Mouse (Mus musculus): ENCODE results near the gene Mttp. TPM values are rescaled to one million over a fixed set of nuclear protein-coding genes. Genes with fewer than 3 reads are reported as not detected.

The Mttp gene
- polyA plus RNA-seq, 1 experiment, result 7.4 TPM

- H3K27ac ChIP-seq (ENCODE audit: insufficient read depth, low read length), result no peak overlapping the region
- WGBS, result 47% methylated on average over 4 of the region's 4 CpGs
- H3K4me1 ChIP-seq (ENCODE audit: control insufficient read depth, insufficient read depth, low read length), result peaks cover 5% of the 10 kb centered on the region; the same call in 1 of the 2 replicates
- no peak for DNase-seq
- no peak overlapping the region for H3K4me3 ChIP-seq (replicated peaks; ENCODE audit: insufficient read depth, low read depth, low read length)
- TF ChIP-seq CTCF (IDR thresholded peaks at IDR 0.05; ENCODE audit: borderline replicate concordance, insufficient read depth, low read depth, low read length), result no peak
- TF ChIP-seq POLR2A (IDR thresholded peaks at IDR 0.05; ENCODE audit: borderline replicate concordance, insufficient read depth, low read length), result no peak
- H3K27me3 ChIP-seq (ENCODE audit: control insufficient read depth, insufficient read depth, low read length), result no peaks in the 10 kb centered on the region
Measured at GRCm38 (mm10) chr3:138058226-138058625, 86.5 kb downstream of the Mttp start.

- Histone ChIP-seq H3K4me1 (ENCODE audit: control insufficient read depth, insufficient read depth, low read length) (peaks cover 5% of the 10 kb centered on the region; the same call in 1 of the 2 replicates), H3K27me3 (ENCODE audit: control insufficient read depth, insufficient read depth, low read length) (no peaks in the 10 kb centered on the region), H3K4me3 (replicated peaks; ENCODE audit: insufficient read depth, low read depth, low read length) (no peak overlapping the region), H3K27ac (ENCODE audit: insufficient read depth, low read length) (no peak overlapping the region)
- WGBS, result 50% methylated on average over 7 of the region's 7 CpGs
- no peak for DNase-seq
- TF ChIP-seq POLR2A (IDR thresholded peaks at IDR 0.05; ENCODE audit: borderline replicate concordance, insufficient read depth, low read length) (no peak), CTCF (IDR thresholded peaks at IDR 0.05; ENCODE audit: borderline replicate concordance, insufficient read depth, low read depth, low read length) (no peak)
Measured at GRCm38 (mm10) chr3:138056976-138057375, 87.8 kb downstream of the Mttp start.

- H3K4me3 ChIP-seq (replicated peaks; ENCODE audit: insufficient read depth, low read depth, low read length), result no peak overlapping the region
- TF ChIP-seq CTCF (IDR thresholded peaks at IDR 0.05; ENCODE audit: borderline replicate concordance, insufficient read depth, low read depth, low read length) (no peak), POLR2A (IDR thresholded peaks at IDR 0.05; ENCODE audit: borderline replicate concordance, insufficient read depth, low read length) (no peak)
- 12% methylated on average over 4 of the region's 4 CpGs for WGBS
- H3K27me3 ChIP-seq (ENCODE audit: control insufficient read depth, insufficient read depth, low read length), result no peaks in the 10 kb centered on the region
- peaks cover 5% of the 10 kb centered on the region; the same call in 1 of the 2 replicates for H3K4me1 ChIP-seq (ENCODE audit: control insufficient read depth, insufficient read depth, low read length)
- peak; percentile 45 to 52 for DNase-seq
- no peak overlapping the region for H3K27ac ChIP-seq (ENCODE audit: insufficient read depth, low read length)
Measured at GRCm38 (mm10) chr3:138053969-138054368, 90.8 kb downstream of the Mttp start.

- 36% methylated on average over 3 of the region's 3 CpGs for WGBS
- Histone ChIP-seq H3K27me3 (ENCODE audit: control insufficient read depth, insufficient read depth, low read length) (no peaks in the 10 kb centered on the region), H3K4me3 (replicated peaks; ENCODE audit: insufficient read depth, low read depth, low read length) (no peak overlapping the region), H3K27ac (ENCODE audit: insufficient read depth, low read length) (no peak overlapping the region), H3K4me1 (ENCODE audit: control insufficient read depth, insufficient read depth, low read length) (peaks cover 5% of the 10 kb centered on the region; the same call in 1 of the 2 replicates)
- no peak for DNase-seq
- TF ChIP-seq CTCF (IDR thresholded peaks at IDR 0.05; ENCODE audit: borderline replicate concordance, insufficient read depth, low read depth, low read length), result no peak
- no peak for TF ChIP-seq POLR2A (IDR thresholded peaks at IDR 0.05; ENCODE audit: borderline replicate concordance, insufficient read depth, low read length)
Measured at GRCm38 (mm10) chr3:138051431-138051830, 93.3 kb downstream of the Mttp start.

- no peak for DNase-seq
- no peaks in the 10 kb centered on the region for H3K27me3 ChIP-seq (ENCODE audit: control insufficient read depth, insufficient read depth, low read length)
- WGBS, result 92% methylated on average over 11 of the region's 11 CpGs
- peaks cover 5% of the 10 kb centered on the region; the same call in 1 of the 2 replicates for H3K4me1 ChIP-seq (ENCODE audit: control insufficient read depth, insufficient read depth, low read length)
- no peak for TF ChIP-seq POLR2A (IDR thresholded peaks at IDR 0.05; ENCODE audit: borderline replicate concordance, insufficient read depth, low read length)
- no peak for TF ChIP-seq CTCF (IDR thresholded peaks at IDR 0.05; ENCODE audit: borderline replicate concordance, insufficient read depth, low read depth, low read length)
- H3K4me3 ChIP-seq (replicated peaks; ENCODE audit: insufficient read depth, low read depth, low read length), result no peak overlapping the region
- H3K27ac ChIP-seq (ENCODE audit: insufficient read depth, low read length), result no peak overlapping the region
Measured at GRCm38 (mm10) chr3:138050772-138051171, 94.0 kb downstream of the Mttp start.

- Histone ChIP-seq H3K27me3 (ENCODE audit: control insufficient read depth, insufficient read depth, low read length) (no peaks in the 10 kb centered on the region), H3K4me3 (replicated peaks; ENCODE audit: insufficient read depth, low read depth, low read length) (no peak overlapping the region), H3K27ac (ENCODE audit: insufficient read depth, low read length) (no peak overlapping the region), H3K4me1 (ENCODE audit: control insufficient read depth, insufficient read depth, low read length) (peaks cover 5% of the 10 kb centered on the region; the same call in 1 of the 2 replicates)
- DNase-seq, result no peak
- 43% methylated on average over 6 of the region's 6 CpGs for WGBS
- TF ChIP-seq POLR2A (IDR thresholded peaks at IDR 0.05; ENCODE audit: borderline replicate concordance, insufficient read depth, low read length) (no peak), CTCF (IDR thresholded peaks at IDR 0.05; ENCODE audit: borderline replicate concordance, insufficient read depth, low read depth, low read length) (no peak)
Measured at GRCm38 (mm10) chr3:138049555-138049954, 95.2 kb downstream of the Mttp start.

- Histone ChIP-seq H3K4me1 (ENCODE audit: control insufficient read depth, insufficient read depth, low read length) (no peaks in the 10 kb centered on the region), H3K4me3 (replicated peaks; ENCODE audit: insufficient read depth, low read depth, low read length) (no peak overlapping the region), H3K27ac (ENCODE audit: insufficient read depth, low read length) (no peak overlapping the region), H3K27me3 (ENCODE audit: control insufficient read depth, insufficient read depth, low read length) (no peaks in the 10 kb centered on the region)
- no peak for DNase-seq
- WGBS, result 40% methylated on average over 7 of the region's 7 CpGs
- TF ChIP-seq CTCF (IDR thresholded peaks at IDR 0.05; ENCODE audit: borderline replicate concordance, insufficient read depth, low read depth, low read length) (no peak), POLR2A (IDR thresholded peaks at IDR 0.05; ENCODE audit: borderline replicate concordance, insufficient read depth, low read length) (no peak)
Measured at GRCm38 (mm10) chr3:138043316-138043715, 101.5 kb downstream of the Mttp start.

GRCm38 (mm10) chr3:138041591-138042301 lies 103.0 kb downstream of the Mttp start:
- DNase-seq, result no peak
- no peak overlapping the region for H3K27ac ChIP-seq (ENCODE audit: insufficient read depth, low read length)
- 74% methylated on average over 3 of the region's 3 CpGs for WGBS
- no peaks in the 10 kb centered on the region for H3K27me3 ChIP-seq (ENCODE audit: control insufficient read depth, insufficient read depth, low read length)
- no peak overlapping the region for H3K4me3 ChIP-seq (replicated peaks; ENCODE audit: insufficient read depth, low read depth, low read length)
- TF ChIP-seq POLR2A (IDR thresholded peaks at IDR 0.05; ENCODE audit: borderline replicate concordance, insufficient read depth, low read length) (no peak), CTCF (IDR thresholded peaks at IDR 0.05; ENCODE audit: borderline replicate concordance, insufficient read depth, low read depth, low read length) (no peak)
- no peaks in the 10 kb centered on the region for H3K4me1 ChIP-seq (ENCODE audit: control insufficient read depth, insufficient read depth, low read length)
